Mouse (Mus musculus): Measurements from ENCODE around the gene Adarb2. TPM values are rescaled to one million over a fixed set of nuclear protein-coding genes. Genes with fewer than 3 reads are reported as not detected.

The Adarb2 gene
- polyA plus RNA-seq, 1 experiment: not detected

- Histone ChIP-seq H3K4me3 (ENCODE audit: insufficient read depth, low read depth, low read length) (no peak overlapping the region), H3K4me1 (ENCODE audit: control insufficient read depth, insufficient read depth, low read length) (no peaks in the 10 kb centered on the region), H3K27ac (ENCODE audit: insufficient read depth, low read depth, low read length) (no peak overlapping the region)
- 61% methylated on average over 2 of the region's 2 CpGs for whole genome bisulfite sequencing
- TF ChIP-seq POLR2A (IDR thresholded peaks at IDR 0.05; ENCODE audit: insufficient read depth, low read depth, low read length): no peak
- no peak for TF ChIP-seq CTCF (IDR thresholded peaks at IDR 0.05; ENCODE audit: insufficient read depth, low read depth, low read length)
Observed at GRCm38 (mm10) chr13:8552242-8552641, 349.6 kb downstream of the Adarb2 start.

- TF ChIP-seq POLR2A (IDR thresholded peaks at IDR 0.05; ENCODE audit: insufficient read depth, low read depth, low read length): no peak
- TF ChIP-seq CTCF (IDR thresholded peaks at IDR 0.05; ENCODE audit: insufficient read depth, low read depth, low read length): no peak
- 63% methylated on average over 4 of the region's 4 CpGs for WGBS
- no peaks in the 10 kb centered on the region for H3K4me1 ChIP-seq (ENCODE audit: control insufficient read depth, insufficient read depth, low read length)
- no peak overlapping the region for H3K4me3 ChIP-seq (ENCODE audit: insufficient read depth, low read depth, low read length)
- no peak overlapping the region for H3K27ac ChIP-seq (ENCODE audit: insufficient read depth, low read depth, low read length)
Observed at GRCm38 (mm10) chr13:8557784-8558183, 355.1 kb downstream of the Adarb2 start.

- TF ChIP-seq POLR2A (IDR thresholded peaks at IDR 0.05; ENCODE audit: insufficient read depth, low read depth, low read length) (no peak), CTCF (IDR thresholded peaks at IDR 0.05; ENCODE audit: insufficient read depth, low read depth, low read length) (no peak)
- Histone ChIP-seq H3K4me3 (ENCODE audit: insufficient read depth, low read depth, low read length) (no peak overlapping the region), H3K4me1 (ENCODE audit: control insufficient read depth, insufficient read depth, low read length) (peaks cover 4% of the 10 kb centered on the region), H3K27ac (ENCODE audit: insufficient read depth, low read depth, low read length) (no peak overlapping the region)
Observed at GRCm38 (mm10) chr13:8560485-8560884, 357.8 kb downstream of the Adarb2 start.

- WGBS: 42% methylated on average over 7 of the region's 7 CpGs
- TF ChIP-seq CTCF (IDR thresholded peaks at IDR 0.05; ENCODE audit: insufficient read depth, low read depth, low read length): no peak
- TF ChIP-seq POLR2A (IDR thresholded peaks at IDR 0.05; ENCODE audit: insufficient read depth, low read depth, low read length): no peak
- H3K4me1 ChIP-seq (ENCODE audit: control insufficient read depth, insufficient read depth, low read length): peaks cover 7% of the 10 kb centered on the region
- no peak overlapping the region for H3K27ac ChIP-seq (ENCODE audit: insufficient read depth, low read depth, low read length)
- H3K4me3 ChIP-seq (ENCODE audit: insufficient read depth, low read depth, low read length): no peak overlapping the region
Observed at GRCm38 (mm10) chr13:8563161-8563560, 360.5 kb downstream of the Adarb2 start.

GRCm38 (mm10) chr13:8567111-8568026 lies 364.7 kb downstream of the Adarb2 start:
- Histone ChIP-seq H3K4me3 (ENCODE audit: insufficient read depth, low read depth, low read length) (no peak overlapping the region), H3K27ac (ENCODE audit: insufficient read depth, low read depth, low read length) (no peak overlapping the region), H3K4me1 (ENCODE audit: control insufficient read depth, insufficient read depth, low read length) (peaks cover 13% of the 10 kb centered on the region)
- 76% methylated on average over 15 of the region's 15 CpGs for WGBS
- TF ChIP-seq POLR2A (IDR thresholded peaks at IDR 0.05; ENCODE audit: insufficient read depth, low read depth, low read length) (no peak), CTCF (IDR thresholded peaks at IDR 0.05; ENCODE audit: insufficient read depth, low read depth, low read length) (no peak)

GRCm38 (mm10) chr13:8570269-8570668 lies 367.6 kb downstream of the Adarb2 start:
- Histone ChIP-seq H3K27ac (ENCODE audit: insufficient read depth, low read depth, low read length) (no peak overlapping the region), H3K4me3 (ENCODE audit: insufficient read depth, low read depth, low read length) (no peak overlapping the region), H3K4me1 (ENCODE audit: control insufficient read depth, insufficient read depth, low read length) (peaks cover 9% of the 10 kb centered on the region)
- WGBS: 68% methylated on average over 13 of the region's 13 CpGs
- TF ChIP-seq POLR2A (IDR thresholded peaks at IDR 0.05; ENCODE audit: insufficient read depth, low read depth, low read length): no peak
- TF ChIP-seq CTCF (IDR thresholded peaks at IDR 0.05; ENCODE audit: insufficient read depth, low read depth, low read length): no peak

GRCm38 (mm10) chr13:8573908-8574307 lies 371.2 kb downstream of the Adarb2 start:
- TF ChIP-seq CTCF (IDR thresholded peaks at IDR 0.05; ENCODE audit: insufficient read depth, low read depth, low read length) (no peak), POLR2A (IDR thresholded peaks at IDR 0.05; ENCODE audit: insufficient read depth, low read depth, low read length) (no peak)
- 90% methylated on average over 12 of the region's 12 CpGs for WGBS
- H3K27ac ChIP-seq (ENCODE audit: insufficient read depth, low read depth, low read length): no peak overlapping the region
- H3K4me3 ChIP-seq (ENCODE audit: insufficient read depth, low read depth, low read length): no peak overlapping the region
- H3K4me1 ChIP-seq (ENCODE audit: control insufficient read depth, insufficient read depth, low read length): peaks cover 6% of the 10 kb centered on the region

GRCm38 (mm10) chr13:8584257-8585005 lies 381.8 kb downstream of the Adarb2 start:
- peaks cover 10% of the 10 kb centered on the region for H3K4me1 ChIP-seq (ENCODE audit: control insufficient read depth, insufficient read depth, low read length)
- peak overlapping the region; percentile 75 for H3K27ac ChIP-seq (ENCODE audit: insufficient read depth, low read depth, low read length)
- 49% methylated on average over 8 of the region's 8 CpGs for WGBS
- TF ChIP-seq POLR2A (IDR thresholded peaks at IDR 0.05; ENCODE audit: insufficient read depth, low read depth, low read length): no peak
- no peak for TF ChIP-seq CTCF (IDR thresholded peaks at IDR 0.05; ENCODE audit: insufficient read depth, low read depth, low read length)
- H3K4me3 ChIP-seq (ENCODE audit: insufficient read depth, low read depth, low read length): no peak overlapping the region

- H3K4me3 ChIP-seq (ENCODE audit: insufficient read depth, low read depth, low read length): no peak overlapping the region
- TF ChIP-seq POLR2A (IDR thresholded peaks at IDR 0.05; ENCODE audit: insufficient read depth, low read depth, low read length) (no peak), CTCF (IDR thresholded peaks at IDR 0.05; ENCODE audit: insufficient read depth, low read depth, low read length) (no peak)
- peaks cover 10% of the 10 kb centered on the region for H3K4me1 ChIP-seq (ENCODE audit: control insufficient read depth, insufficient read depth, low read length)
- 73% methylated on average over 7 of the region's 7 CpGs for WGBS
- no peak overlapping the region for H3K27ac ChIP-seq (ENCODE audit: insufficient read depth, low read depth, low read length)
Observed at GRCm38 (mm10) chr13:8587447-8587846, 384.8 kb downstream of the Adarb2 start.

All from olfactory bulb, adult 2 months (tissue).